Mouse (Mus musculus): ENCODE measurements around the gene H2-Aa.

The H2-Aa gene

DNA sequence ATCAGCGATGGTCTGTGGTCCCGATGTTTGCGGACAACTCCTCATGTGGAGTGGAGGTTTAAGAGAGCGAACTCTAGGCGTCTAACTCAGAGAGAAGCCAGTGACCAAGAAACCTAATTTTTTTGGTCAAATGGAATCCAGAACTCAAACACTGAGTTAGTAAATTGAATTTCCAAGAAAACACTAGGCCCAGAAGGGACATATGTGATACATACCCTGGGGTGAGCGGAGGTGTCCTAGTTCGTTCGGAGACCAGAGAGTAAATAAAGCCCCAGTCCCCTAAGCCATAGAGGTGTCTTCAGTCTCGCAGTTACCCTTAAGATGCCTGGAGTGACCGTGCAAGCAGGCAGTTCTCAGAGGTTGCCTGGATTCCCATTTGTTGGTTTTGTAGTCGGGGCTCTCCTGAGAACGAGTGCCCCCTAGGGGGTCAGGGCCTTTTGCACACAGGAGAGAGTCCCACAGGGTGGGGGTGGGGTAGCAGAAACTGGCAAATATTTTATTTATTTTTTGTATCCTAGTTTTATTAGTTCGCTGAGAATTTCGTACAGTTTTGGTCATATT is 23.7 kb downstream of the H2-Aa start:
- DNase-seq (ENCODE audit: low spot score in 2 of 2), result no peak

DNA sequence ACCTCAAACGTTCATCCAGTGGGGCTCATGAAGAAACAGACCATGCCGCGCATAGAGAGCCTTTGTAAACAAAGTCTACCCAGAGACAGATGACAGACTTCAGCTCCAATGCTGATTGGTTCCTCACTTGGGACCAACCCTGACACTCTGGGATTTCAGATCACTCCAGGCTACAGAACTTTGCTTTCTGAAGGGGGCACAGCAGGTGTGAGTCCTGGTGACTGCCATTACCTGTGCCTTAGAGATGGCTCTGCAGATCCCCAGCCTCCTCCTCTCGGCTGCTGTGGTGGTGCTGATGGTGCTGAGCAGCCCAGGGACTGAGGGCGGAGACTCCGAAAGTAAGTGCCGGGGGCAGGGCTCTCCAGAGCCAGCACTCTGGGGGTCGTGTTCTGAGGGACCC is 24.6 kb downstream of the H2-Aa start:
- peak; percentile 16 to 71 for DNase-seq (ENCODE audit: low spot score in 2 of 2)

DNA sequence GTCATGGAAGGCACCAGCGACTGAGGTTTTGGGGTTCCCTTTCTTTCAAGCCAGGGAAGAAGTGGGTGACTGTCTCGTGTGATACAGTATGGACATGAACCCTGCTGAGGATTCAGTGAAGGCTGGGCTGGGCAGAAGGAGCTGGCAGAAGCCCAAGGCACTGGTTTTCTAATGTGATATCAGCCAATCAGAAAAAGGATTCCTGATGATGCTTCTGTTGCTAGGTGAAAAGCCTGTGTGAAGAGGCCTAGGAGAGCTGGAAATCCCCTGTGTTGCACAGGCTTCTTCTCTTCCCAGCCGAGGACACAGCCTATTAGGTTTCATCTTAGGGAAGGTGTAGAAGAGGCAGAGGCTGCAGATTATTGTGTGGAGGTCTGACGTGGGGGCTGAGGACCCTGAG is 26.1 kb downstream of the H2-Aa start:
- DNase-seq (ENCODE audit: low spot score in 2 of 2), result peak; percentile 31 to 53

DNA sequence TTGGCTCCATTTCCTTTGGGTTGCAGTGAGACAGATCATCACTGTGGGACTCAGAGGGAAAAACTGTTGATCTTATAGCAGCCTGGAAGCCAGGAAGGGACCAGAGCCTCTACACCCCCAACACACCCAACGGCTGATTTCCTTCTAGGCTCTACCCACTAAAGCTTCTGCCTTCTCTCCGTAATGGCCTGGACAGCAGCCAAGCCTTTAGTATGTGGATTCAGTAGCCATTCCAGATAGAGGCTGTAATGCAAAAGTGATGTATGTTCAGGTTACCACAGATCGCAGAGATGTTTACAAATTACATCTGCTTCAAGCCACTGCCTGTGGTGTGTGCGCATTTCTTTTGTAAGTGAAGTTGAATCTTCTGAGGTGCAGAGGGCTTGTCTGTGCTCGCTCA is 27.1 kb downstream of the H2-Aa start:
- DNase-seq (ENCODE audit: low spot score in 2 of 2), result no peak

DNA sequence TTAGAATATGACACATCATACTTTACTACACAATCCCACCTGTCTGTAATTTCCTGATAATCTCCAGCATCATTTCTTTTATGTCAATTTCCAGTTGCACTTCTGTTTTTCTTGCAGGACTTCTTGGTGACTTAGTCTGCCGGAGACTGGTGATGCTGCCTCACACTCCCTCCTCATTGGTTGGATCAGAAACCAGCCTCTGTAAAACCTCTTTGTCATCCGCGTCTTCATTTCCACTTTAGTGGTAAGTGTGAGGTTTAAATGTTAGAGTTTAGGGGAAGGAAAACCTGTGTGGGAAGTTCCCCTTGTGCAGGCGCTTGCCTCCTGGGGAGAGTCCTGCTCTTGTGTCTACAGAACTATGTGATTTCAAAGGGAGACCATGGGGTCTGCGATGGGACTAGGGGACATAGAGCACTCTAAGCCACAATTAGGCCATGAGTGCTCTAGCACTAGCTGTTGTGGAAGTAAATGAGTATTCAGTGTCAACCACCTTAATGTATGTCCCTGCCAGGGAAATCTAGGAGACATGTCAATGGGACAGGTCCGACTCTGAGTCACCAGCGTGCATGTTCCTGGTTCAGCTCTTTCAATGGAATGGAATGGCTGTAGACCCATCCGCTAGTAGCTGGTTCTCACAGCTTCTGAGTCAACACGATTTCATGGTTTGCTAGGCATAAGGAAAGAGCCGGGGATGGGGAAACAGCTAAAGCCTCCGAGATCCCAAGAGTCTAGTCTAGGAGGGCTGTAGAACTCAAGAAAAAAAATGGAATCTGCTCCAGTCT is 29.8 kb downstream of the H2-Aa start, which contains the start of gene H2-Ab1:
Gene H2-Ab1, plus strand, starts transcription at position 96 of the 782 bp plus-strand sequence.
- DNase-seq (ENCODE audit: low spot score in 2 of 2), result peak; percentile 71 to 88

DNA sequence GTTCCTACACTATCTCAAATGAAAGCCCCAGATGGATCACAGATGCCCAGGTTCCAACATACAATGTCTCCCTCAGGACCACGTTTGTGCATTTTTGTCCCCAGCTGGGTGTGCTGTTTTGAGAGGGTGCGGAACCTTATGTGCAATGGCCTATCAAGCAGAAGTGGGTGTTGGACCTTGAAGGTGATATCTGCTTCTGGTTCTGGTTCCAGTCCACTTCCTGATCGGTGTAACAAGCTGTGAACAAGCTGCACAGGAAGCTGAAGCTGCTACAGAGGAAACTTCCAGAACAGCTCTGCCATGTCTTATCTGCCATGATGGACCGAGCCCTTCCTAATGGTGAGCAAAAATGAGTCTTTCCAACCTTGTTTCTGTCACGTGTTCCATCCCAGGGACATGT is 31.1 kb downstream of the H2-Aa start:
- DNase-seq (ENCODE audit: low spot score in 2 of 2), result no peak

- DNase-seq (ENCODE audit: low spot score in 2 of 2), result no peak
These were observed 36.0 kb downstream of the H2-Aa start for GRCm38 (mm10) chr17:34251666-34252065.

DNA sequence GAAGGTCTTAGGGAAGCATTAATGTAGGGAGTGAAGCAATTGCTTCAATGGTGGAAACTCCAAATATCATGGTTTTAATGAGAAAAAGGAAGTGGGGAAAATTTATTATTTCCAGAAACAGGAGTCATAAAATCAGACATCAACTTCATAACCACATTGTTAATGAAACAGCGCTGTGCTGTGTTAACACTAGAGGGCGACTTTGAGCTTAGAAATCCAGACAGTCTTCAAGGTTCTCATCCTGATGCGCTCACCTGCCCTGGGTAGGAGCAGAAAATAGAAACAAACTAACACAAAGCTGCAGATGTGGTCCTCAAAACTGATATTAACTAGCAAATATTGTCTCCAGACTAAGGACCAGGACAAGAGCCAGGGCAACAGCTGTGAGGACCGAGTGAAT is 37.7 kb downstream of the H2-Aa start:
- DNase-seq (ENCODE audit: low spot score in 2 of 2), result peak in 1 of 2 experiments; percentile 36

DNA sequence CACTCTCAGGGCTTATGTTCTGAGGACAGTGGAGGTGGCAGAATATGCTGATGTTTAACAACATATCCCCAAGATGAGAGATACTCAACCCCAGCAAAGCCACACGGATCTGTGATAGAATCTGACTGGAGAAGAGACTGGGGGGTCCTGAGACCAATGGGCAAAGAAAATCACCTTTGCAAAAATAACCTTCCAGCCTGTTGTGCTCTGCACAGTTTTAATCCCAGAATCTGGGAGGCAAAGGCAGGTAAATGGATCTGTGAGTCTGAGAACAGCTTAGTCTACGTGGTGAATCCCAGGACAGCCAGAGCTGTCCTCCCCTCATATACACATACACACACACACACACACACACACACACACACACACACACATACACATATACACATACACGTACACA is 38.3 kb downstream of the H2-Aa start:
- no peak for DNase-seq (ENCODE audit: low spot score in 2 of 2)

DNA sequence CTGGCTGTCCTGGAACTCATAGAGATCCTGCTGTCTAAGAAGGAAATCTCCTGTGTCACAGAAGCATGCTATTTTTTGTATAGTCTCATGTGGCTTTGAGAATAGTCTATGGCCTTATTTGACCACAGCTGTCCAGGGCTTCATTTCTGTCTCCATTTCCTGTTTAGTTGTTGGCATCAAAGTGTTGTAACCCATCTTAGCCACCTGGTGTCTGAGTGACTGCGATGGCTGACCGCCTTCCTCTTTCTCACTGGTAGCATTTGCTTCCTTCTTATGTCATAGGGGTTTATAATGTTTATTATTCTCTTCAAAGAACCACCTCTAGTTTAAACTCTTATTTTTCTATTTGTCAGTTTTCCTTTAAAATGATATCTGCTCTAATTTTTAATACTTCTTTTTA is 38.9 kb downstream of the H2-Aa start:
- no peak for DNase-seq (ENCODE audit: low spot score in 2 of 2)

DNA sequence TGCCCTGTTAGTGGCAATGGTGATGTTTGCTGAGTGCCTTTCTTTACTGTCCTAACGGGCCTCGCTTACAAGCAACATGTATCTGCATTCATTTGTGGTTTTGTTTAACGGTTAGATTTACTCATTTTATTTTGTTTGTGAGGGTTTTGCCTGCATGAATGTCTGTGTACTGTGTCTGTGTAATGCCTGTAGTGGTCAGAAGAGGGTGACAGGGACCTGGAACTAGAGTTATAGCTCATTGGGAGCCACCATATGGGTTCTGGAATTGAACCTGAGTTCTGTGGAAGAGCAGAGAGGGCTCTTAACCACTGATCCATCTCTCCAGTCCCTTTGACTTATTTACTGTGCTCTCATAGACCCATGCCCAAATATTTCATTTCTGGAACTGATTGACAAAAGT is 40.6 kb downstream of the H2-Aa start:
- DNase-seq (ENCODE audit: low spot score in 2 of 2), result no peak

DNA sequence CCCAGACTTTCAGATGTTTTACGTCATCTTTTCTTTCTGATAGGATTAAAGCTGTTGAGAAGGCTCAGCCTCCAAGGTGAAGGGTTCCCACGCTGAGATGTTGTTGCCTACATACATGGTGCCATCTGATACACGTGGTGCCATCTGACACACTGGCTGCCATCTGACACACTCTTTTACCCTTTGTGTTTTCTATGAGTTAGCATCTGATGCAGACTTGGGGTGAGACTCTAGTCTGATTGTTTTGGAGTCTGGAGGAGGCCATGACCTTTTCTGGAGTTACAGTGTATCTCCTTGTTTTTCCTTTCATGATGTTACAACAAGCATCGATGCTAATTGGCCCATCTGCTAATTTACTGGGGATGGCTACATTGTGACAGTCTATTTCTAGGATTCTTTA is 43.0 kb downstream of the H2-Aa start:
- no peak for DNase-seq (ENCODE audit: low spot score in 2 of 2)

DNA sequence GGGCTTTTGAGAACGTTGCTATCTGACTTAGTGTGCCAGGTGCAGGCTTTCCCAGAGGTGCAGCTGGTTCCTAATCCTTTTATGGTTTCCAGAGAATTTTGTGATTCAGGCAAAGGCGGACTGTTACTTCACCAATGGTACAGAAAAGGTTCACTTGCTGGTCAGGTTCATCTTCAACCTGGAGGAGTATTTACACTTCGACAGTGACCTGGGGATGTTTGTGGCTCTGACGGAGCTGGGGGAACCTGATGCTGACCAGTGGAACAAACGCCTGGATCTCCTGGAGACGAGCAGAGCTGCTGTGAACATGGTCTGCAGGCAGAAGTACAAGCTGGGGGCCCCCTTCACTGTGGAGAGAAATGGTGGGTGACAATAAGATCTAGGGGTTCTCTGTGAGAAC is 46.7 kb downstream of the H2-Aa start:
- no peak for DNase-seq (ENCODE audit: low spot score in 2 of 2)

- DNase-seq (ENCODE audit: low spot score in 2 of 2), result no peak
These were observed 47.3 kb downstream of the H2-Aa start for GRCm38 (mm10) chr17:34240366-34240765.

DNA sequence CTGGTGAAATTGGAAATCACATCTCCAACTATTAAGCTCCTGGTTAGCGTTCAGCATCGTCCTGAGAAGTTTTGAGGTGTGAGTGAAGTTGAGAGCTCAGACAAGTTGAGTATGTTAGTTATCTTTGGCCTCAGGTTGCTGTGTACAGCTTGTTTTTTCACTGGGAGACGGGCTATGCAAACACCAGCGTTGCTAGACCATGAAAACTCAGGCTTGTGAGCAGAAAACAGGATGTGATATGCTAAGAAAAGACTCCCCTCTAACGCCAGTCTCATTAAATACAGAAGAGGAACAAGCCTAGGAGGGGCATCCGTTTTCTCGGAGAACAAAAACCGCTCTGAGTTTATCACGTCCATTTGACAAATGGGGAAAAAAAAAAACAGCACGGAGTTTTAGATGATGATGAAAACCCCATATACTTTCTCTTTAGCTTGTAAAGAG is 48.0 kb downstream of the H2-Aa start:
- DNase-seq (ENCODE audit: low spot score in 2 of 2), result no peak

DNA sequence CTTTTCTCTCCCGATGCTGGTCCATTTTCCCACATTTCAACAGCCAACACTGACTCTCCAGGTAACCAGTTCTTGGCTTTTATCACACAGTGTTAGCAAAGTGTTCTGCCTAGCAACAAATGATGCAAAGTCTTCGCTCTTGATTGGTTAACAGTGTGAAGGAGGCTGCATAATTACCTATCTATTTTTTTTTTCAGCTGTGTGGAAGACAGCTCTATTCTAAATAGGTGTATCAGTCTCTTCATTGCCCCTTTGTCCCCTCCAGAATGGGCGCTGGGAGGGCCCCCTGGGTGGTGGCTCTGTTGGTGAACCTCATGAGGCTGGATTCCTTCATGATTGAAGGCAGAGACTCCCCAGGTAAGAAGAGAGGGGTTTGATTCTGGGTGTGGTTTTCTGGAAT is 48.9 kb downstream of the H2-Aa start, which contains the start of gene H2-Ob:
Gene H2-Ob, plus strand, starts transcription at position 198 of the 400 bp plus-strand sequence.
- DNase-seq (ENCODE audit: low spot score in 2 of 2), result no peak

- DNase-seq (ENCODE audit: low spot score in 2 of 2), result no peak
These were observed 49.9 kb downstream of the H2-Aa start for GRCm38 (mm10) chr17:34237741-34238140.

- no peak for DNase-seq (ENCODE audit: low spot score in 2 of 2)
These were observed 50.9 kb downstream of the H2-Aa start for GRCm38 (mm10) chr17:34236691-34237090.

GRCm38 (mm10) chr17:34234926-34235325 is 52.7 kb downstream of the H2-Aa start:
- peak; percentile 36 to 65 for DNase-seq (ENCODE audit: low spot score in 2 of 2)
